Mouse (Mus musculus) liver, adult 2 months (tissue): Measurements from ENCODE around the gene Iyd. TPM values are rescaled to one million over a fixed set of nuclear protein-coding genes. Genes with fewer than 3 reads are reported as not detected.

ENCODE experiments used
- DNase-seq: peaks from one replicate; pipeline ENCODE4 v3.0.0-alpha.2; 2011; ENCODE audit warnings: low read depth, low spot score; ENCODE audit errors: extremely low read depth
- H3K27ac ChIP-seq: fragments of 200-500 bp; replicated peaks from 2 replicates; pipeline ENCODE4 v1.5.1; 2012; ENCODE audit warnings: low read depth, mild to moderate bottlenecking, control low read depth, inconsistent platforms, low read length; ENCODE audit not compliant: insufficient read depth
- H3K27me3 ChIP-seq: fragments of 200-500 bp; 2 replicates; pipeline ENCODE4 v1.6.1; 2012; ENCODE audit warnings: mild to moderate bottlenecking, moderate library complexity, low read length, inconsistent platforms; ENCODE audit not compliant: control insufficient read depth, insufficient read depth
- H3K36me3 ChIP-seq: fragments of 200-500 bp; 2 replicates; pipeline ENCODE4 v1.6.1; 2012; ENCODE audit warnings: low read length, inconsistent platforms; ENCODE audit not compliant: control insufficient read depth, insufficient read depth
- H3K4me1 ChIP-seq: fragments of 200-500 bp; 2 replicates; pipeline ENCODE4 v1.6.1; 2011; ENCODE audit warnings: low read length; ENCODE audit not compliant: control insufficient read depth, insufficient read depth
- H3K4me3 ChIP-seq: fragments of 200-500 bp; 2 replicates; pipeline ENCODE4 v1.5.1; 2011; ENCODE audit warnings: low read depth, mild to moderate bottlenecking, control low read depth, low read length, moderate library complexity; ENCODE audit not compliant: insufficient read depth
- H3K79me2 ChIP-seq: fragments of 200-500 bp; 2 replicates; pipeline ENCODE4 v1.6.1; 2012; ENCODE audit warnings: inconsistent platforms, mild to moderate bottlenecking, low read length, moderate library complexity; ENCODE audit not compliant: control insufficient read depth, insufficient read depth
- H3K9ac ChIP-seq: fragments of 200-500 bp; 2 replicates; pipeline ENCODE4 v1.6.1; 2012; ENCODE audit warnings: low read depth, mild to moderate bottlenecking, control low read depth, inconsistent platforms, low read length
- CTCF ChIP-seq: fragments of 200-500 bp; IDR thresholded peaks from 2 replicates; pipeline ENCODE4 v1.5.1; 2011; ENCODE audit warnings: low read depth, low read length, control low read depth
- POLR2A ChIP-seq: fragments of 200-500 bp; IDR thresholded peaks from 2 replicates; pipeline ENCODE4 v1.6.1; 2011; ENCODE audit warnings: low read length, control low read depth; ENCODE audit not compliant: insufficient read depth; ENCODE audit errors: extremely low read depth
- WGBS: fragments of 180-500 bp; shearing (Covaris S2); methylation state at CpG from one replicate; pipeline ENCODE4 v1.1.7; 2018; 5-methylcytosine and 5-hydroxymethylcytosine counted together
- polyA plus RNA-seq: library from polyadenylated mRNA; depleted of rRNA; stranded (reverse); fragments of >200 nt; gene quantifications from 2 replicates; pipeline ENCODE4 v1.2.3, GENCODE M21; 2012; rRNA removed
- total RNA-seq: library from RNA; depleted of rRNA; stranded (reverse); fragments of >200 nt; gene quantifications from 2 replicates; pipeline ENCODE4 v1.2.3, GENCODE M21; 2014; rRNA removed

Iyd gene
- total and polyA plus RNA-seq, 2 experiments, result 47.7 to 112 TPM

- 92% methylated on average over 3 of the region's 3 CpGs for WGBS
- H3K4me1 ChIP-seq, result peaks cover 4% of the 10 kb centered on the region; the same call in 1 of the 2 replicates
- H3K36me3 ChIP-seq, result no peaks in the 10 kb centered on the region
- no peak overlapping the region for H3K9ac ChIP-seq
- no peak for DNase-seq
- no peak overlapping the region for H3K4me3 ChIP-seq
- H3K27ac ChIP-seq, result no peak overlapping the region
- no peaks in the 10 kb centered on the region for H3K27me3 ChIP-seq
- no peaks in the 10 kb centered on the region for H3K79me2 ChIP-seq
- TF ChIP-seq POLR2A (no peak), CTCF (no peak)
Measured at GRCm38 (mm10) chr10:3590632-3591031, 50.6 kb downstream of the Iyd start.

DNA sequence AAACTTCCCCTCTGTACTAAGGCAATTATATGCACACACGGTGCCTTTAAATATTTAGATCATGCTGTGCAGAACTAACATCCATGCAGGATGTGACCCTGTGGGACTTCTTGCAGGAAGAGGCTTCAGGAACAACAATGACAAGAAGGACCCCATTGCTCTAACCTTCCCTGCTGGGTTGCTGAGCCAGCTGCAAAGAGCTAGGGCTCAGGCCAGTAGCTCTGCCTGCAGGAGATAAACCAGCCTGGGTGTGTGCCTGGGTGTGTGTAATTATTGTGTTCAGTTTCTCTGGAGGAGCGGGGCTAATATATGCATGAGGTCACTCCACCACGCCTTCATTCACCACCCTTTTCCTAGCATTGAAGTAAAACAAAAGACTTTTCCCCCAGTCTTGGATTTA, 51.8 kb downstream of the Iyd start:
- 74% methylated on average over 3 of the region's 3 CpGs for WGBS
- H3K27me3 ChIP-seq, result no peaks in the 10 kb centered on the region
- peaks cover 4% of the 10 kb centered on the region; the same call in 1 of the 2 replicates for H3K4me1 ChIP-seq
- no peak for TF ChIP-seq CTCF
- H3K79me2 ChIP-seq, result no peaks in the 10 kb centered on the region
- no peak overlapping the region for H3K4me3 ChIP-seq
- H3K27ac ChIP-seq, result no peak overlapping the region
- H3K36me3 ChIP-seq, result no peaks in the 10 kb centered on the region
- DNase-seq, result no peak
- no peak overlapping the region for H3K9ac ChIP-seq

DNA sequence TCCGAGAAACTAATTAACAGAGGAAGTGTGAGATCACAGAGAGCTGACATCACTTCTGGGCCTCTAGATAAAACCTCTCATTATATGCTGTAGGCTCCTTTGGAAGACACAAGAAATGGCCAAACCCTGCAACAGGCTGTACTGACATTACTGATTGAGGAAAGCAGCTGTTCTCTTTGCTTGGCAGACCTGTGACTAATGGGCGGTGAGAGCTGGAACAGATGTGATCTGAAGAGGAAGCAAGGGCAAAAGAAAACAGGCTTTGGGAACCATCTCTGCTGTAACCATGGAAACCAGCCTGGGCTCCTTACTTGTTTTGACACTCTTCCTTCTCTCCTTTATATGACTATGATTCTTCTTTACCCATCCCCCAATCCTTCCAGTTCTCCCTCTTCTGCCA, 56.7 kb downstream of the Iyd start:
- H3K36me3 ChIP-seq, result no peaks in the 10 kb centered on the region
- no peak for DNase-seq
- no peak overlapping the region for H3K27ac ChIP-seq
- 76% methylated on average over 2 of the region's 2 CpGs for WGBS
- no peaks in the 10 kb centered on the region for H3K79me2 ChIP-seq
- TF ChIP-seq CTCF, result no peak
- no peak for TF ChIP-seq POLR2A
- H3K4me3 ChIP-seq, result no peak overlapping the region
- peaks cover 4% of the 10 kb centered on the region; the same call in 1 of the 2 replicates for H3K4me1 ChIP-seq
- H3K27me3 ChIP-seq, result no peaks in the 10 kb centered on the region
- H3K9ac ChIP-seq, result no peak overlapping the region

DNA sequence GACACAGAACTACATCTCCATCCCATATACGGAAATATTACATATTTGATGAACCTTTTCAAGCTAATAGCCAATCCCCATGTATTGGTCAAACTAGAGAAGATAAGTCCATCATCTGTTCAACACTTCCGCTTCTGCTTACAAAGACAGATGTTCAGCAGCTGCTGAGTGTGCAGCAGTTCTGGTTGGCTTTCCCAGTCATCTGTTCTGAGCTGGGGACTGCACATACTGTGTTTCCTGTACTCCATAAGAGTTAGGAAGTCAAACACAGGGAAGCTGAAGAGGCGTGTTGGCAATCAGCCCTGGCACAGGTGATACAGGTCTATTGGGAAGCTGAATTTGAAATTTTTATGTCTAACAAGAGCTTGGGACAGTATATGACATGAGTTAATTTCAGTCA, 57.7 kb downstream of the Iyd start:
- H3K27me3 ChIP-seq, result no peaks in the 10 kb centered on the region
- H3K4me3 ChIP-seq, result no peak overlapping the region
- WGBS, result 93% methylated on average over 3 of the region's 3 CpGs
- H3K9ac ChIP-seq, result no peak overlapping the region
- no peak for TF ChIP-seq CTCF
- no peak for TF ChIP-seq POLR2A
- H3K79me2 ChIP-seq, result no peaks in the 10 kb centered on the region
- no peak for DNase-seq
- H3K4me1 ChIP-seq, result peaks cover 4% of the 10 kb centered on the region; the same call in 1 of the 2 replicates
- no peak overlapping the region for H3K27ac ChIP-seq
- no peaks in the 10 kb centered on the region for H3K36me3 ChIP-seq

Other genes with a start within 250 kb of the Iyd start
- gene Ppp1r14c, start 174.2 kb upstream of the Iyd start, total RNA-seq, result not detected in 2 replicates
- gene Ppp1r14c, start 174.2 kb upstream of the Iyd start, polyA plus RNA-seq, result not detected in 2 replicates
- gene Plekhg1, start 200.1 kb downstream of the Iyd start, total RNA-seq, result 4.0 and 6.0 TPM in 2 replicates
- gene Plekhg1, start 200.1 kb downstream of the Iyd start, polyA plus RNA-seq, result 0.77 and 1.2 TPM in 2 replicates